Mouse (Mus musculus) hindbrain, embryonic 16.5 days (tissue): ENCODE data around the gene Ltb4r1. TPM values are rescaled to one million over a fixed set of nuclear protein-coding genes. Genes with fewer than 3 reads are reported as not detected.
"Not testable (repeated sequence)": the region's sequence is repeated elsewhere in the genome, so short reads cannot be mapped to it uniquely, and the experiment has no call there.

Source experiments
- ATAC-seq: fragments of 200-750 bp; cut with Nextera tagmentation; 2 replicates; pipeline ENCODE4 v1.8.0; 2017; ENCODE audit warnings: moderate TSS enrichment, moderate library complexity
- H3K27ac ChIP-seq: fragments of 300-500 bp; sonication (generic); 2 replicates; pipeline ENCODE4 v1.5.1; 2014; ENCODE audit warnings: low read depth, mild to moderate bottlenecking, control low read depth, low read length, moderate library complexity
- H3K27me3 ChIP-seq: fragments of 300-500 bp; sonication (generic); replicated peaks from 2 replicates; pipeline ENCODE4 v1.6.1; 2014; ENCODE audit warnings: low read length; ENCODE audit not compliant: control insufficient read depth, insufficient read depth
- H3K36me3 ChIP-seq: fragments of 300-500 bp; sonication (generic); 2 replicates; pipeline ENCODE4 v1.6.1; 2014; ENCODE audit warnings: mild to moderate bottlenecking, low read length, moderate library complexity, mixed read lengths; ENCODE audit not compliant: control insufficient read depth, insufficient read depth
- H3K4me1 ChIP-seq: fragments of 300-500 bp; sonication (generic); 2 replicates; pipeline ENCODE4 v1.6.1; 2014; ENCODE audit warnings: low read depth, low read length; ENCODE audit not compliant: control insufficient read depth, insufficient read depth
- H3K4me2 ChIP-seq: fragments of 300-500 bp; sonication (generic); 2 replicates; pipeline ENCODE4 v1.6.1; 2014; ENCODE audit warnings: mild to moderate bottlenecking, low read length, control low read depth, moderate library complexity
- H3K4me3 ChIP-seq: fragments of 300-500 bp; sonication (generic); 2 replicates; pipeline ENCODE4 v1.5.1; 2014; ENCODE audit warnings: mild to moderate bottlenecking, low read length, control low read depth, moderate library complexity
- H3K9ac ChIP-seq: fragments of 300-500 bp; sonication (generic); 2 replicates; pipeline ENCODE4 v1.6.1; 2014; ENCODE audit warnings: low read depth, mild to moderate bottlenecking, control low read depth, low read length, moderate library complexity
- H3K9me3 ChIP-seq: fragments of 300-500 bp; sonication (generic); 2 replicates; pipeline ENCODE4 v1.6.1; 2014; ENCODE audit warnings: mild to moderate bottlenecking, low read length, moderate library complexity; ENCODE audit not compliant: control insufficient read depth
- WGBS: fragments of 180-500 bp; shearing (Covaris S2); extraction: QIAGEN DNeasy Blood & Tissue Kit; methylation state at CpG from one replicate; pipeline ENCODE4 v1.1.7; 2014; 5-methylcytosine and 5-hydroxymethylcytosine counted together
- polyA plus RNA-seq: library from polyadenylated mRNA; unstranded; fragments of >200 nt; fragmentation: Nextera tagmentation; extraction: Ambion mirVana; gene quantifications from 2 replicates; pipeline ENCODE4 v1.2.1, GENCODE M21; 2015

The Ltb4r1 gene
- polyA plus RNA-seq, 1 experiment from 2014 or later: 0.79 TPM

DNA sequence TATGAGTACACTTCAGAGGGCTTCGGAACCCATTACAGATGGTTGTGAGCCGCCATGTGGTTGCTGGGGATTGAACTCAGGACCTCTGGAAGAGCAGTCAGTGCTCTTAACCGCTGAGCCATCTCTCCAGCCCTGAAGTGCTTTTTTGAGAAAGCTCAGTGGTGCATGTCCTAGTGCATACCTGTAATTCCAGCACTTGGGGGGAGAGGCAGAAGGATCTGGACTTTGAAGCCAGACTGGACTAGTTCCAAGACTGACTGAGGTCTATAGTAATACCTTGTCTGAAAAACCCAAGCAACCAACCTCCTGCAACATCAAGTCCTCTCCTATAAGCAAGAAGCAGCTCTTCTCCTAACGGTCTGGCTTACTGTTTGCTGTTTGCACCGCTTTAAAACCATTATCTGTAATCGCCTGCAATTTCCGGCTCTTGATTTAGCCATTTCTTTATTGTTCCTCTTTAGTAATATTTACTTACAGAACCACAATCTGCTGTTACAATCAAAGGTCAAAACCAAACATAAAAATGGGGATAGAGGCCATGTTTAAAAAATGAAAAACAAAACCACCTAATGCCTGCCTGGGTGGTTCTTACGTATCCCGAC, 28.6 kb upstream of the Ltb4r1 start:
- H3K27ac ChIP-seq: no peak overlapping the region
- H3K27me3 ChIP-seq: no peaks in the 10 kb centered on the region
- no peak overlapping the region for H3K9ac ChIP-seq
- peaks cover 17% of the 10 kb centered on the region for H3K36me3 ChIP-seq
- H3K9me3 ChIP-seq: no peaks in the 10 kb centered on the region
- no peak overlapping the region for H3K4me3 ChIP-seq
- WGBS: 86% methylated on average over 9 of the region's 9 CpGs
- no peak overlapping the region for H3K4me2 ChIP-seq
- no peaks in the 10 kb centered on the region for H3K4me1 ChIP-seq
- no peak for ATAC-seq

DNA sequence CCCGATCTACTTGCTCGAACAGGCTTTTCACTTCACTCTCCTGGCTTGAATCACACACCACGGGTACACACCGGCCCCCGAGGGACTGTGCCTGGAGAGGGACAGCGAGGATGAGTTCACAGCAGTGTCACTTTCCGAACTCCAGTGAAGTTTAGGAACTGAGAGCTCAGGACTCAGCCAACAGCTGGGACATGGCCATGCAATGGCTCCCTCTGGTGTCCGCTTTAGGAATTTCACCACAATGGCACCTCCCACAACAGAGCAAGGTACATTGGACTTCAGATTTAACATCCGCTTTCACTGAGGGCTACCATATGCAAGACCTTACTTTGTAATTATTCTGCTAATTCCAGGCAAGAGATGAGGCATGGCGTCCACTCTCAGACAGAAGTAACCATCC, 22.1 kb upstream of the Ltb4r1 start:
- H3K4me2 ChIP-seq: peak overlapping the region; percentile 1
- H3K27me3 ChIP-seq: no peaks in the 10 kb centered on the region
- peaks cover 13% of the 10 kb centered on the region for H3K36me3 ChIP-seq
- H3K4me3 ChIP-seq: no peak overlapping the region
- peak; percentile 72 for ATAC-seq
- H3K4me1 ChIP-seq: peaks cover 26% of the 10 kb centered on the region
- no peaks in the 10 kb centered on the region for H3K9me3 ChIP-seq
- H3K9ac ChIP-seq: peak overlapping the region; percentile 20; the same call in 1 of the 2 replicates
- H3K27ac ChIP-seq: no peak overlapping the region
- WGBS: 22% methylated on average over 10 of the region's 10 CpGs

DNA sequence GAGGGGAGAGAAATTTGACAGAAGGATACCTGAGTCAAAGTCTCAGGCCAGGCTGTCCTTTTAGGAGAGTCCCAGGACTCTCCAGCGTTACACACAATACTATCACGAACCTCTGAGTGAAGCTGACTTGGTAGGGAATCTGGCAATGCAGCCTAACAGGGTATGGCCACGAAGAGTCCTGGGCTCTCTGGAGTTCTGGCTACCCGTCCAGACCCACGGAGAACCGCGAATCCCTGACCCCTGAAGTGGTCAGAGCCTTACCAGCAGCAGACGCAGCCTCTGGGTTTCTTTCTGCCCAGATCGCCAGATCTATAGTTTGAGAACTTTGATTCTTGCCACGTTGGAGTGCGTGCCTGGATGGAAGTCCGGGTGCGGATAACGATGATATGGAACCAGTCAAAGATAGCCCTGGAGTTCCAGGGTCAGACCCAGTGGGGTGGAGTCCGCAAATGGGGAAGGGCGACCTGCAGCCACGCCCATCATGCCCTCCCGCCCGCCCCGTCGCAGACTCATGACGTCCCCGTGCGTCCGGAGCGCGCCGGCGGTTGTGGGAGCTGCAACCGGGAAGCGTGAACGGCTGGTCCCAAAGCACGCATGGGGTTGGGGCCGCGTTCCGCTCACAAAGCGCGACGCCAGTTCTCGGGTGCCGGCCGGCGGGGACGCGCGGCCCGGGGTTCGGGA, 20.4 kb upstream of the Ltb4r1 start, which contains the start of the genes Dhrs1 and Nop9:
Dhrs1 (minus strand) TSS at position 511 of the 681 bp plus-strand sequence.
Nop9 (plus strand) TSS at position 514 of the 681 bp plus-strand sequence.
- Histone ChIP-seq H3K4me2 (peak within 1 kb of the TSS; percentile 76), H3K27ac (peak within 1 kb of the TSS; percentile 55)

GRCm38 (mm10) chr14:55745861-55746237, 19.9 kb upstream of the Ltb4r1 start:
- Histone ChIP-seq H3K4me1 (peaks cover 26% of the 10 kb centered on the region), H3K27ac (peak overlapping the region; percentile 55), H3K4me2 (peak overlapping the region; percentile 76), H3K9ac (peak overlapping the region; percentile 82), H3K4me3 (peak overlapping the region; percentile 90), H3K27me3 (no peaks in the 10 kb centered on the region), H3K9me3 (no peaks in the 10 kb centered on the region), H3K36me3 (peaks cover 6% of the 10 kb centered on the region; the same call in 1 of the 2 replicates)
- no peak for ATAC-seq
- WGBS: under 1% methylated on average over 28 of the region's 31 CpGs

More for the DNA sequence above, 20.4 kb upstream of the Ltb4r1 start, which contains the start of the genes Dhrs1 and Nop9:
- Histone ChIP-seq H3K9ac (peak within 1 kb of the TSS; percentile 82), H3K4me3 (peak within 1 kb of the TSS; percentile 90), H3K36me3 (peaks cover 6% of the 10 kb centered on the region; the same call in 1 of the 2 replicates), H3K4me1 (peaks cover 26% of the 10 kb centered on the region), H3K9me3 (no peaks in the 10 kb centered on the region), H3K27me3 (no peaks in the 10 kb centered on the region)
- WGBS: 2% methylated on average over 46 of the region's 48 CpGs
- ATAC-seq: peak; percentile 83

DNA sequence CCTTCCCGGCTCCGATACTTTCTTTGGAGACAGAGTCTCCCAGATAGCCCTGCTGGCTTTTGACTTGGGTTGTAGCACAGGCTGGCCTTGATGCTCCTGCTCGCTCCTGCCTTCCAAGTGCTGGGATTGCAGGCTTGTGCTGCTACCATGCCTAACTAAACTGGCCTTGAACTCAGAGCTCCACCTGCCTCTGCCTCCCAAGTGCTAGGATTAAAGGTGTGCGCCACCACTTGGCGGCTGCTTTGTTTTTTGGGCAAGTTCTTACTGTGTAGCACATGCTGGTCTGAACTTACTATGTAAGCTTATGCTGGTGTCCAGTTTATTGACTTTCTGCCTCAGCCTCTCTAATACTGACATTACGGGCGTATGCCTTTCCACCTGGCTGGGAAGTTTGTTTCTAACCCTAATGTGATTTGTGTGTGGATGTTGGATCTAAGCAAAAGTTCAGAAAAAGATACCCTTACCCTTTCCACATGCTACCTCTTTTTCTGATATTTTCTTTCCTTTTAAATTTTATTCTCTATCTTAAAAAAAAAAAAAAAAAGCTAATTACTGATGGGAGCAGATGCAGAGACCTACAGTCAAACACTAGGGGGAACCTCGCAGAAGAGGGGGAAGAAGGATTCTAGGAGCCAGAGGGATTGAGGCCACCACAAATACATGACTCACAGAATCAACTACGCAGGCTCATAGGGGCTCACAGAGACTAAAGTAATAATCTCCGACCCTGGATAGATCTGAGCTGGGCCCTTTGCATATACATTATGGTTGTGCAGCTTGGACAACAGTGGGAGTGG, 18.5 kb upstream of the Ltb4r1 start:
- no peaks in the 10 kb centered on the region for H3K9me3 ChIP-seq
- no peak for ATAC-seq

GRCm38 (mm10) chr14:55757566-55757965, 8.2 kb upstream of the Ltb4r1 start:
- Histone ChIP-seq H3K4me2 (no peak overlapping the region), H3K9me3 (no peaks in the 10 kb centered on the region), H3K4me1 (peaks cover 4% of the 10 kb centered on the region; the same call in 1 of the 2 replicates), H3K4me3 (no peak overlapping the region), H3K36me3 (peaks cover 22% of the 10 kb centered on the region), H3K27me3 (peaks cover 8% of the 10 kb centered on the region), H3K9ac (no peak overlapping the region), H3K27ac (no peak overlapping the region)
- ATAC-seq: no peak
- WGBS: 93% methylated on average over 6 of the region's 6 CpGs

More for the DNA sequence above, 18.5 kb upstream of the Ltb4r1 start:
- Histone ChIP-seq H3K4me1 (peaks cover 26% of the 10 kb centered on the region), H3K36me3 (peaks cover 11% of the 10 kb centered on the region), H3K4me3 (no peak overlapping the region), H3K4me2 (peak overlapping the region; percentile 76), H3K27ac (no peak overlapping the region), H3K27me3 (no peaks in the 10 kb centered on the region), H3K9ac (no peak overlapping the region)
- 93% methylated on average over 10 of the region's 10 CpGs for WGBS

DNA sequence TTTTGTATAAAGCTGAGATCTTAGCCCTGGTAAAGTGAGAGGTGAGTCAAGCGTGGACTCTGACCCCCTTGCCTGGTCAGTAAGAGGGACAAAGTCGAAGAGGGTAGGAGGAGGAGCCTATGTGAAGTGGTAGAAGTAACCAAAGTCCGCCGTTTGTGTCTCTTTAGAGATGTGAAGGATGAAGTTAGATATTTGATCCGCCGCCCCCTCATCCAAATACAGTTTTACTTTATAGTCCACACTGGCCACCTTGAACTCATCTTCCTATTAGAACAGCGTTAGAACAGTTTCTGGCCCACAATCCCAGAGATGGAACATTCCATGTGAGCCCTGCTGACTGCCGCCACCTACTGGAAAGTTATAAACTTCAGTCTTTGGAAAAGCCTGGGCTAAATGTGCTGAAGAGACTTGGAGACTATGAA, 7.4 kb upstream of the Ltb4r1 start, which contains the start of gene Cideb:
Cideb (minus strand) TSS at position 96 of the 422 bp plus-strand sequence.
- Histone ChIP-seq H3K4me3 (no peak within 1 kb of the TSS), H3K9ac (no peak within 1 kb of the TSS), H3K27me3 (peaks cover 8% of the 10 kb centered on the region), H3K36me3 (peaks cover 15% of the 10 kb centered on the region), H3K4me1 (peaks cover 6% of the 10 kb centered on the region), H3K9me3 (no peaks in the 10 kb centered on the region), H3K27ac (no peak within 1 kb of the TSS), H3K4me2 (peak within 1 kb of the TSS; percentile 33)
- WGBS: 19% methylated on average over 8 of the region's 8 CpGs
- no peak for ATAC-seq

GRCm38 (mm10) chr14:55760156-55760555, 5.6 kb upstream of the Ltb4r1 start:
- not testable (repeated sequence) for ATAC-seq, H3K36me3 ChIP-seq, H3K27ac ChIP-seq, H3K4me3 ChIP-seq, H3K4me1 ChIP-seq, H3K9ac ChIP-seq, H3K9me3 ChIP-seq
- WGBS: 7% methylated on average over 5 of the region's 6 CpGs
- H3K27me3 ChIP-seq: peaks cover 14% of the 10 kb centered on the region
- peak overlapping the region; percentile 36 for H3K4me2 ChIP-seq
